Mouse (Mus musculus): Measurements from ENCODE around the gene Larp7. TPM values are rescaled to one million over a fixed set of nuclear protein-coding genes. Genes with fewer than 3 reads are reported as not detected.

The Larp7 gene
- polyA plus RNA-seq, 1 experiment from 2014 or later, result 46.4 TPM

DNA sequence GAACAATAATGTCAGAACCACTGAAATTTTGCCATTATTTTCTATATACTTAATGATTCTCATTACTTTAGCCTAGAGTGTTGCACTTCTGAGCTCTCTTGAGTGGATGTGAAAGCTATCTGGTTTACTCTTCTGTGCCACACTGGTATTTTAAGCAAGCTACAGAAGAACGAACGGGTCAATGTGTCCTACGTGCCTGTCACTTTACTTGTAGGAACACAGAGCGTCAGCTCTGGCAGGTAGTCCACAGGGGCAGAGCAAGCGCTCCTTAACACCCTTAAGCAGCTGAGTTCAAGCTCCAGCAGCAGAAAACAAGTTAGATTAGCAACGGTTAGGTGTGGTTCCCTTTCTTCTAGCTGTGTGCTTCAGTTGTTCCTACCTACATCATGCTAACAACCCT is 14.0 kb downstream of the Larp7 start:
- Histone ChIP-seq H3K27ac (no peak overlapping the region), H3K4me3 (no peak overlapping the region), H3K4me1 (no peaks in the 10 kb centered on the region), H3K36me3 (peaks cover 21% of the 10 kb centered on the region), H3K4me2 (replicated peaks) (no peak overlapping the region), H3K9ac (no peak overlapping the region), H3K9me3 (no peaks in the 10 kb centered on the region), H3K27me3 (replicated peaks) (no peaks in the 10 kb centered on the region)
- WGBS, result 83% methylated on average over 6 of the region's 6 CpGs
- ATAC-seq (ENCODE audit: low FRiP score, low read depth), result no peak

DNA sequence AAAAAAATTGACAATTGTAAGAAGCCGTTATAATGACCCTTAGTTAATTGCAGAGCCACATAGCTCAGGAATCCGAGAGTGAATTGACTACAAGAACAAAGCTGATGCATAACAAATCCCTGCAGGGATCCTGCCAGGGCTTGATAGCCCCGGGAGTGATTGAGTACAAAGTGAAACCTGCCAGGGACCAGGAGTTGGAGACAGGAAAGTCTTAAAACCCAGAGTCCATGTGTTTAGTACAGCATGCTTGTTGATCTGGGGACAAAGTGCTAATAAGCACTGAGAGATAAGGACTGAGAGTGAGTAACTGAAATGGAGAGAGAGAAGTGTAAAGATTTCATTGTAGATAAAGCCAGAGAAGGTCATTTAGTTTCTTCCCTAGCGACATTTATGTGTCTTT is 22.9 kb downstream of the Larp7 start:
- ATAC-seq (ENCODE audit: low FRiP score, low read depth), result no peak
- Histone ChIP-seq H3K4me3 (no peak overlapping the region), H3K4me1 (no peaks in the 10 kb centered on the region), H3K27me3 (replicated peaks) (no peaks in the 10 kb centered on the region), H3K9ac (no peak overlapping the region), H3K27ac (no peak overlapping the region), H3K36me3 (no peaks in the 10 kb centered on the region), H3K9me3 (no peaks in the 10 kb centered on the region), H3K4me2 (replicated peaks) (no peak overlapping the region)
- WGBS, result 6% methylated on average over 4 of the region's 4 CpGs

DNA sequence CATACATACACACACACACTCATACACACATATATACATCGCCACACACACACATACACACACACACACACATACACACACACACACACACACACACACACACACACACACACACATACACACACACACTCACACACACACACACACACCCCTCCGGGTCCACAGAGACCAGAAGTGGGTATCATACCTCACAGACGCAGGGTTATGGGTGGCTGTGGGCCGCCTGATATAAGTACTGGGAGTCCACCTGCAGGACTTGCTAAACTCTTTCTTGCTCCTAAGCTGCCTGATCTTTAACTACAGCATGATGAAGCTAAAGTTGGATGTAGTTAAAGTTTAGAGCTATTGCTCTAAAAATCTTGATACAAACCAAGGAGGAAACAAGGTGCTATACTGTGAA is 23.3 kb downstream of the Larp7 start:
- Histone ChIP-seq H3K27me3 (replicated peaks) (no peaks in the 10 kb centered on the region), H3K27ac (no peak overlapping the region), H3K4me3 (no peak overlapping the region), H3K9ac (no peak overlapping the region), H3K9me3 (no peaks in the 10 kb centered on the region), H3K4me2 (replicated peaks) (no peak overlapping the region), H3K4me1 (no peaks in the 10 kb centered on the region), H3K36me3 (no peaks in the 10 kb centered on the region)
- ATAC-seq (ENCODE audit: low FRiP score, low read depth), result no peak
- WGBS, result 79% methylated on average over 4 of the region's 4 CpGs

DNA sequence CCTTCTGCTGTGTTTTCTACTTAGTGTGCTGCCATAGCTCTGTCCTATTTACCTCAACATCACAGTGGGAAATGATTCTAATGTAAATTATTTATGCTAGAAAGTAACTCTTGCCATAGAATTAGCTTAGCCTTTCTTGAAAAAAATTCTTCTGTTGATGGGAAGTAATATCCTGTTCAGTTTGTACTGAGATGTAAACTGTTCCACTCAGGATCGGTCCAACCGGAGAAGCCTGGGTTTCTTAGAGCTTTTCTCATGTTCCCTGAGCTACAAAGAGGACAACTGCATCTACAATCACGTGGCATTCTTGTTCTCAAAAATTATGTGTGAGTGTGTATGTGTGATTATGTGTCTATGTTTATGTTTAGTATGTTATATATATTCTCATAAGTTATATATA is 23.9 kb downstream of the Larp7 start:
- no peak for ATAC-seq (ENCODE audit: low FRiP score, low read depth)
- H3K4me2 ChIP-seq (replicated peaks), result no peak overlapping the region
- H3K9ac ChIP-seq, result no peak overlapping the region
- no peaks in the 10 kb centered on the region for H3K36me3 ChIP-seq
- H3K9me3 ChIP-seq, result no peaks in the 10 kb centered on the region
- no peaks in the 10 kb centered on the region for H3K4me1 ChIP-seq
- H3K27ac ChIP-seq, result no peak overlapping the region
- no peak overlapping the region for H3K4me3 ChIP-seq
- WGBS, result 91% methylated on average over 3 of the region's 3 CpGs
- no peaks in the 10 kb centered on the region for H3K27me3 ChIP-seq (replicated peaks)

DNA sequence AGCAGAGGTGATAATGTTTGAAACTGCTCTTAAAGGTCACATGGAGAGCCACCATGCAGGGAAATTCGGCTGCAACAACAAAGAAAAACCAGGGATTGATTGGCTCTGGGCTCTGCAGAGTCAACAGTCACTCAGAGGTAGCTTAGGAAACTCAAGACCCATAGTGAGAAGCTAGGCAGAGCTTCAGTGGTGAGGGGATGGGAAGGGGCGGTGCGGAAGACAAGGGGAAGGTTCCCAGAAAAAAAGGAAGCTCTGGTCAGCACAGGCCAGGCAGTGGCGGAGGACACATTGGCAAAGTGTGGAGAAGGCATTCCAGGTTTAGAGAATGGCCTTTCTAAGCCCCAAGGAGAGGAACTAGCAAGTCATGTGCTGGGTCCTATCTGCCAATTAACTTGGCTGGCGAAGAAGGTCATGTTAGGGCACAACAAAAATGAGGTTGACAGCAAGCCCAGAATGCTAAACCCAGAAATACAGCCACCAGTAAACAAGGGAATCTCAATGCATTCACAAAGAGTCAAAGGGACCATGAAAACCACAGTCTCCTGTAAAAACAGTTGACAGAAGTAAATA is 25.6 kb downstream of the Larp7 start:
- ATAC-seq (ENCODE audit: low FRiP score, low read depth), result no peak
- no peak overlapping the region for H3K4me3 ChIP-seq

DNA sequence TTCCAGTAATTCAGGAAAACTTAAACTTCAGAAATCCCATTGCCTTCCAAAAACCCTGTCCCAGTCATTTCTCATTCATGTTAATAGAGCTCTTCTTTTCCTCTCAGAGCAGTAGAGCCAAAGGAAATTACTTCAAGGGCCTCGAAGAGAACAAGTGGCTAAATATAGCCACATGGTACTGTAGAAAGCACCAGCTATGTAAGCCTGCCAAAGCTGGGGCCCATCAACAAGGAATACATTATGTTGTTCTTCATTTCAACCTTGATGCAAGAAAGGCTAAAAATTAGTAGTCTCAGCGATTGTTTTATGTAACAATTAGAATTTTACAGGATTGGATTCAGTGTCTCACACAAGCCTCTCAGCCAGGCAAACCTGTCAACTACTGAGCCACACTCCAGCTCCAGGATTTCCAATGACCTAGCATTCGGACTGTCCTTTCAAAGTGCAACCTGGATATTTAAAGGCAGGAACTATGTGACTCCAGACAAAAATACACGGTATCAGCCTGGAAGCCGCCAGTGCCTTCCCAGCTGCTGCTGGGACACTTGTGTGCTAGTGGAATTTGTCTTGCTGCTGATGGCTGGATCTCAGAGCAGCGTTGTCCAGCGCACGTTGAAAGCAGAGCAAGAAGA is 27.8 kb downstream of the Larp7 start:
- ATAC-seq (ENCODE audit: low FRiP score, low read depth), result no peak
- WGBS, result 85% methylated on average over 8 of the region's 8 CpGs
- Histone ChIP-seq H3K4me3 (no peak overlapping the region), H3K36me3 (no peaks in the 10 kb centered on the region), H3K27me3 (replicated peaks) (no peaks in the 10 kb centered on the region), H3K4me2 (replicated peaks) (no peak overlapping the region), H3K27ac (no peak overlapping the region), H3K4me1 (no peaks in the 10 kb centered on the region), H3K9ac (no peak overlapping the region), H3K9me3 (no peaks in the 10 kb centered on the region)

More for the DNA sequence above, 25.6 kb downstream of the Larp7 start:
- Histone ChIP-seq H3K4me1 (no peaks in the 10 kb centered on the region), H3K9me3 (no peaks in the 10 kb centered on the region), H3K27ac (no peak overlapping the region), H3K36me3 (no peaks in the 10 kb centered on the region), H3K9ac (no peak overlapping the region), H3K27me3 (replicated peaks) (no peaks in the 10 kb centered on the region), H3K4me2 (replicated peaks) (no peak overlapping the region)
- 77% methylated on average over 5 of the region's 5 CpGs for WGBS

DNA sequence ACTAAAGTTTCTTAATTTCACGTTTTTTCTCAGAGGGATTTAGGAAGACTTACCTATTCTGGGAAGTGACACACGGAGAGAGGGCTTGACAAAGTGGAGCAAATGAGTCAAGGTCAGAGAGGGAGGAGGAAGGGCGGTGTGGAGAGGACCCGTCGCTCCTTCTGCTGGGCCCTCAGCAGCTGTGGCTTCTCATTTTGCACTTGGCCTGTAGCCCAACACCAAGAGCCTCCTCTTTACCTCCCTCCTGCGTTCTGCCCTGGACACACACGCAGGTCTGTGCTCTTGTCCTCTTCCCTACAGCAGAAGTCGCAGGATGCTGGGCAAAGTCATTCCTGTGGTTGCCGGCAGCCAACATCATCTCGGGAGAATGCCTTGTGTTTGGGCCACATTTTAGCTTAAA is 32.0 kb downstream of the Larp7 start:
- Histone ChIP-seq H3K4me3 (no peak overlapping the region), H3K27me3 (replicated peaks) (no peaks in the 10 kb centered on the region), H3K9me3 (no peaks in the 10 kb centered on the region), H3K4me1 (no peaks in the 10 kb centered on the region), H3K36me3 (no peaks in the 10 kb centered on the region), H3K4me2 (replicated peaks) (no peak overlapping the region), H3K9ac (no peak overlapping the region), H3K27ac (no peak overlapping the region)
- WGBS, result 88% methylated on average over 10 of the region's 10 CpGs
- ATAC-seq (ENCODE audit: low FRiP score, low read depth), result no peak

DNA sequence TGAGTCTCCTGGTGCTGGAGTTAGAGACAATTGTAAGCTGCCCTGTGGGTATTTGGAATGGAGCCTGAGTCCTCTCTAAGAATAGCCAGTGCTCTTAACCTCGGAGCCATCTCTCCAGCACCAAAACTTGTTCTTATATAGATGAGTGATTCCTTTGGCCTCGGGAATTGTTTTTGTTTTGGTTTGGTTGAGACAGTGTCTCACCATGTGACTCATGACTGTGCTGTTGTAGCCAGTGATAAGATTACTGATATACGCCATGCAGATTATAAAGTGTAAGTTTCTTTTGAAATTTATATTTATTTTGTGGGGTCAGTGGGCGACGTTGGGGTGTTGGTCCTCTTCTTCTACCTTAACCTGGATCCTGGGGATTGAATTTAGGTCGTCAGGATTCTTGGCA is 32.8 kb downstream of the Larp7 start:
- Histone ChIP-seq H3K27ac (no peak overlapping the region), H3K4me1 (no peaks in the 10 kb centered on the region), H3K36me3 (no peaks in the 10 kb centered on the region), H3K4me2 (replicated peaks) (no peak overlapping the region), H3K9me3 (no peaks in the 10 kb centered on the region), H3K27me3 (replicated peaks) (no peaks in the 10 kb centered on the region), H3K4me3 (no peak overlapping the region), H3K9ac (no peak overlapping the region)
- WGBS, result 85% methylated on average over 6 of the region's 6 CpGs
- no peak for ATAC-seq (ENCODE audit: low FRiP score, low read depth)

DNA sequence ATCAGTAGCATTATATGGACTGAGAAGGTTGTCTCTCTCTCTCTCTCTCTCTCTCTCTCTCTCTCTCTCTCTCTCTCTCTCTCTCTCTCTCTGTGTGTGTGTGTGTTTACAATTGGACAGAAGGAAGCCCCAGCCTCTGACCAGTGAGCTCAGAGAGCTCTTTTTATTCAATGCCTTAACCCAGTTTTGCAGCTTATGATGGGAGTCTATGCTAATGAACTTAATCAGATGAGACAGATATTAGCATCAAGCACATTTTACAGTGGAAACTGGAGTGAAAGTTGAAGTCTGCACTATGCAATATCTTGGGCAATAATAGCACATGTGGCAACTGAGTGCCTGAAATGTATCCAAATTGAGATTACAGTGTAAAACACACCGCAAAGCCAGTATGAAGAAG is 37.9 kb downstream of the Larp7 start:
- ATAC-seq (ENCODE audit: low FRiP score, low read depth), result no peak
- no peak overlapping the region for H3K27ac ChIP-seq
- no peaks in the 10 kb centered on the region for H3K27me3 ChIP-seq (replicated peaks)
- no peaks in the 10 kb centered on the region for H3K36me3 ChIP-seq
- 95% methylated on average over 1 of the region's 1 CpGs for WGBS
- no peak overlapping the region for H3K4me3 ChIP-seq
- H3K4me1 ChIP-seq, result no peaks in the 10 kb centered on the region
- H3K9me3 ChIP-seq, result no peaks in the 10 kb centered on the region
- no peak overlapping the region for H3K4me2 ChIP-seq (replicated peaks)
- no peak overlapping the region for H3K9ac ChIP-seq

DNA sequence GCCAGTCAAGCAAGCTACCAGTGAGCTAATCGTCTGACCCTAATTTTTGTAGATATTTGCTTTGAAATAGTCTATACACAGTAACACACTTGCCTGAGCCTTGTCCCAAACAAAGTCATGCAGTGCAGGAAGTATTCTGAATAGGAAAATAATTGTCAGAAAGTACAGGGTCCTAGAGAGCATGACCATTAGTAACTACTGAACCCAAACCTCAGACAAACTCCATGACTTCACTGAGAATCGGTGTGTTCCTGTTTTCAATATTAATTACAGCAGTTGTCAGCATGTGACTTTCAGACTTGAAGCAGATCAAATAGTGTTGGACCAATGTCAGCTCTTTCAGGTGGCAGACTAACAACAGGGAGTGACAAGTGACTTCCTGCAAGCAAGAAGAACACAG is 39.5 kb downstream of the Larp7 start:
- ATAC-seq (ENCODE audit: low FRiP score, low read depth), result no peak
- Histone ChIP-seq H3K4me2 (replicated peaks) (no peak overlapping the region), H3K4me3 (no peak overlapping the region), H3K4me1 (no peaks in the 10 kb centered on the region), H3K9ac (no peak overlapping the region), H3K27me3 (replicated peaks) (no peaks in the 10 kb centered on the region), H3K36me3 (no peaks in the 10 kb centered on the region), H3K9me3 (no peaks in the 10 kb centered on the region), H3K27ac (no peak overlapping the region)
- WGBS, result 85% methylated on average over 2 of the region's 2 CpGs

DNA sequence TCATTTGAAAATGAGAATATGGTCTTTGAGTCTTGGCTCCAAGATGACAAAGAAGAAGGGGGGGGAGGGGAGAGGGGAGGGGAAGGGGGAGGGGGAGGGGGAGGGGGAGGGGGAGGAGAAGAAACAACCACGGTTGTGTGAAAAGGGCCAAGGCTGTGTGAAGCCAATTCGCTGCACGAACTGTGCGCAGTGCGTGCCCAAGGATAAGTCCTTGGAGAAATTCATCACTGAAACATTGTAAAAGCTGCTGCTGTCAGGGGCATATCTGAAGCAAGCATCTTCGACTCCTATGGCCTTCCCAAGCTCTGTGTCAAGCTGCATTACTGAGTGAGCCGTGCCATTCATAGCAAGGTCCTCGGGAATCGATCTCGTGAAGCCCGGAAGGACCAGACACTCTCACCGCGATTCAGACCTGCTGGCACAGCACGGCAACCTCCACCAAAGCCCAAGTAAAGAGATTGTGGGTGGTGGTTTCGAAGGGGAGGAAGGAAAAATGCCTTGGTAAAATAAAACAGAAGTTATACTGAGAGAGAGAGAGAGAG is 40.3 kb downstream of the Larp7 start:
- Histone ChIP-seq H3K4me2 (replicated peaks) (no peak overlapping the region), H3K36me3 (no peaks in the 10 kb centered on the region), H3K9me3 (no peaks in the 10 kb centered on the region), H3K9ac (no peak overlapping the region), H3K27ac (no peak overlapping the region), H3K4me3 (no peak overlapping the region), H3K4me1 (no peaks in the 10 kb centered on the region), H3K27me3 (replicated peaks) (no peaks in the 10 kb centered on the region)
- 80% methylated on average over 15 of the region's 15 CpGs for WGBS
- no peak for ATAC-seq (ENCODE audit: low FRiP score, low read depth)

DNA sequence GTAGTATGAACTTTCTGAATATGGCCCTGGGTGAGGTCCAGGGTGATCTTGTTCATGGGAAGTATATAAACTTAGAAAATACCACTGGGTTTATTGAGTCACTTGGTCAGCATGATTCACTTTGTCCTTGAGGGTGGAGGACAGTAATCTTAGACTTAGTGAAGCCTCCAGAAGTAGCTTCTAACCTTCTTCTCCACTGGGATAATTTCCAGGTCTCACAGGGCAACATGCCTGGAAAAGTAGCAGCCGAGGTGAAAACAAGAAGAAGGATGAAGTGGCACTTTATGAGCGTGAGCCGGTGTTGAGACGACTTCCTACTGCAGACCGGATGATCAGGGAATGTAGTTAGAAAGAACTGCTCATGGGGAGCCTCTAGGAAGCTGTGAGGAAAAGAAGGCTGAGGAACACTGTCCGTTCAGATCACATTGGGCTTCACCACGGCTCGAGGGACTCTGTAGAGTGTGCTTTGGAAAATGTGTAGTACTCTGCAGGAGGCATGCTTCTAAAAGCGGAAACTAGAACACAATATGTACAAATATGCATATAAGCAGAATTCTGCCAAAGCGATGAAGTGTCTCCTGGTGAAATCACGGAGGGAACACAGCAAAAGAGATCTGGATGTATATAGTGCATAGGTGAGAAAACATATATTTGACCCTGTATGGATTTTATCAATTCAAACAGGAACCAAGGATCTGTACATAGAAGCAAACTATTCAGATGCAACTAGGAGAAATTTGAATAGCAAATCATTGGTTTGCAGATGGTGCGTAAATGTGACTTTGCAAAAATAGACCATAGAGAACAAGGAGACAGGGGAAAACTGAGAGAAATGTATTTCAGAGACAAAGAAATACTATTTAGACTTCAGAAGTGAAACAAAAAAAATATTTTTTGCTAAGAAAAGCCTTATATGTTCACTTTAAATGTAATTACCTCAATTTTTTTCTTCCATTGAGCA is 41.1 kb downstream of the Larp7 start:
- Histone ChIP-seq H3K4me2 (replicated peaks) (no peak overlapping the region), H3K27me3 (replicated peaks) (no peaks in the 10 kb centered on the region), H3K4me1 (no peaks in the 10 kb centered on the region), H3K9ac (no peak overlapping the region), H3K36me3 (no peaks in the 10 kb centered on the region), H3K27ac (no peak overlapping the region), H3K4me3 (no peak overlapping the region), H3K9me3 (no peaks in the 10 kb centered on the region)
- no peak for ATAC-seq (ENCODE audit: low FRiP score, low read depth)
- 84% methylated on average over 12 of the region's 12 CpGs for WGBS

All from neural tube, embryonic 12.5 days (tissue).